Mouse (Mus musculus): ENCODE measurements around the gene Rap1a.
"Not testable (repeated sequence)": the region's sequence is repeated elsewhere in the genome, so short reads cannot be mapped to it uniquely, and the experiment has no call there.

The Rap1a gene

DNA sequence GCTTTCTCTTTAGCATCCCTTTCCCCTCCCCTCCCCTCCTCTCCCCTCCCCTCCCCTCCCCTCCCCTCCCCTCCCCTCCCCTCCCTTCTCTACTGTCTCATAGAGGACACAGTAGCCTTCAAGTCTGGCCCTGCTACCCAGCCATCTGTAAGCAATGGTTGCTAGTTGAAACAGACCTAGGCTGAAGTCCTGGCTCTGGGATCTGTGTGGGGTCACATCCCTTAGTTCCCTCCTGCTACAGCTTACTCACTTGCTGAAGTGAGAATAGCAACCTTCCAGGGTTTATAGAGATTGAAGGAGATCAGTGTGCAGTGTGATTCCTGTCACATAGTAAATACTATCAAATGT is 86.3 kb downstream of the Rap1a start:
- DNase-seq (ENCODE audit: low spot score): no peak

DNA sequence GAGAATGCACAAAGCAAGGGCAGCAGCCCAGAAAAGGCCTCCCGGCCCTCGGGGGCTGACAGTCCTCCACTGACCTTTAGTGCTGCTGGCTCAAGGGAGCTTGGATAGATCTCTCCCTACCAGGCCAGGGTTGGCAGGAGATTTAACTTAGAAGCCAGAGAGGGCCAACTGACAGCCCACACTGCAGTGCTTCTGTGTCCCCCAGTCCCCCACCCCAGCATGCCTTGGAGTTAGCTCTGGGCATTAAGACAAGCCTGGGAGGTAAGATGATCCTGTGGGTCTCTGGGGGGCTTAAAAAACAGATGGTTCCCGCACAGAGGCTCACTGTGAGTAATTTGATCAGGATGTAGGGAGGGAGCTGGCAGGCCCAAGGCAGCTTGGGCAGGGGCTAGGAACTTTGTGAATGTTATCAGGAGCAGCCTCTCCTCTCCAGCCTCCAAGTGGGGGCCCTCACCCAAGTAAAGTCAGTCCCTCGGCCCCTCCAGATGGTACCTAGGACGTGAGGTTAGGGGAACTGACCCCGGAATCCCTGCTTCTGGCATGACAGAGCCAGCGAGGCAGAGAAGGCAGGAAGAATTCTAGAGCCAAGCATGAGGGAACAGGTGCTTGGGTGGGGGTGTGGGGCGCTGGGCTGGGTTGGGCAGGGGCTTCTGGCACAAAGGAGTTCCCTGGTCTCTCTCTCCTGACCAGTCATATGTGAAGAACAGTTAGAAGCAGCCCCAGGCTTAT is 86.9 kb downstream of the Rap1a start:
- no peak for DNase-seq (ENCODE audit: low spot score)

DNA sequence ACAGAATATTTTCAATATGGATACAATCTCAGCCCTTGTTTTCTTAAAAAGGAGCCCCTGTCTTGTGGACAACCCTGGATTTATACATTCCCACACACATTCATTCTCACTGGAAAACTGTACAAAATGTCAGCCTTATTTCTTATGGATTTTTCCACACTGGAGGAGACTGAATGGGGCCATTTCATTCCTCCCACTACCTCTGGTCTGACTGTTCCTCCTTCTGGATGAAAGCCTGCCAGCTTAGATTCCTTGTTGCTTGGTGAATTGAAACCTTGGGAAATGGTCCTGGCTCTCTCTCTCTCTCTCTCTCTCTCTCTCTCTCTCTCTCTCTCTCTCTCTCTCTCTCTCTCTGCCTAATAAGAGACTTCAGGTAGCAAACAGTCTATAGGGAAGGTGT is 88.3 kb downstream of the Rap1a start:
- no peak for DNase-seq (ENCODE audit: low spot score)

DNA sequence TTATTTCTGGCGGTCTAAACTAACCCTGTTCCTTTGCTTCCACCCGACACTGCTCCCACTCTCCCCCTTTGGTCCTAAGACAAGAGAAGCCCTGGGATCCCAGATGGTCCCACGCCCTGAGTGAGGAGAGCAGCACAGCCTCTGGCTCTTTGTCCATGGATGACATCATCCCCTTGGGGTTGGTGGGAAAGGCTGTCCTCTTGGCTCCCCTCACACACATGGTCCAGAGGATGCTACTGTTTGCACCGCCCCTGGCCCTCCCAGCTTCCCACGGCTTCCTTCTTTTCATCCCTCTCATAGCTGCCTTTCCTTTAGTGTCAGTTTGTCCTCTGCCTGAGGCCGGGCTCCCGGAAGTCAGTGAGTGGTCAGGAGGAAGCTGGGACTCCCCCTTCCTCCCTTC is 89.4 kb downstream of the Rap1a start:
- no peak for DNase-seq (ENCODE audit: low spot score)

DNA sequence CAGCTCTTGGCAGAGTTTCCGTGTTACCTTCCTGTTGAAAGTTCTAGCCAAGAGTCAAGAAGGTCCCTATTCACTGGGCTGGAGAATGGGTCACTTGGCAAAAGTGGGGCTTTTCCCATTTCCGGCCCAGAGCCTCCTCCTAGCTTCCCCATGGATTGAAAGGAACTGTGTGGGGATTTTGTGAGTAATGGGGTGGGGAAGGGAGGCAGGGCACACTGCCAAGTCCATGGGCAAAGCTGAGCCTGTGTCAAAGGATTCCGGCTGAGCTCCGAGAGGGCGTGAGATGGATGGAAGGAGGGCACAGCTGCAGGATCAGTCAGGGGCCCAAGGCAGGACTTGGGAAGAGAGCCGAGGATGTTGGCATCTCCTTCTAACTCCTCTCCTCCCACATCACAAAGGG is 90.9 kb downstream of the Rap1a start:
- no peak for DNase-seq (ENCODE audit: low spot score)

DNA sequence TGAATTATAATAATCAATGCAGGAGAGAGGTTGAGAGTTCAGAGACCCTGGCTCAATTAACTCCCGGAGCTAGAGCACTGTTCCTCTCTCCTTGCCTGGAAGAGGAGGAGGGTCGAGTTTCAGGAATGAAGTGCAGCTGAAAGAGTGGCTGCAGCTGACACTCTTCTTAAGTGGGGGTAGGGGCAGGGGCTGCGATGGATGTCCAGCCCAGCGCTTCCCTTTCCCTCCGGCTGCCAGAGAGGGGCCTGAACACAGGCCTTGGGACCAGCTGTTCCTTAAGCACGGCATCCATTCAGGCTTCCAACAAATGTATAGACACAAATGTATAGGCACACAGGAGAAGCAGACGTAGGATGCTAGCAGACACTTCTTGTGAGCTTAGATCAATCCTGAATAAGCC is 93.5 kb downstream of the Rap1a start:
- no peak for DNase-seq (ENCODE audit: low spot score)

DNA sequence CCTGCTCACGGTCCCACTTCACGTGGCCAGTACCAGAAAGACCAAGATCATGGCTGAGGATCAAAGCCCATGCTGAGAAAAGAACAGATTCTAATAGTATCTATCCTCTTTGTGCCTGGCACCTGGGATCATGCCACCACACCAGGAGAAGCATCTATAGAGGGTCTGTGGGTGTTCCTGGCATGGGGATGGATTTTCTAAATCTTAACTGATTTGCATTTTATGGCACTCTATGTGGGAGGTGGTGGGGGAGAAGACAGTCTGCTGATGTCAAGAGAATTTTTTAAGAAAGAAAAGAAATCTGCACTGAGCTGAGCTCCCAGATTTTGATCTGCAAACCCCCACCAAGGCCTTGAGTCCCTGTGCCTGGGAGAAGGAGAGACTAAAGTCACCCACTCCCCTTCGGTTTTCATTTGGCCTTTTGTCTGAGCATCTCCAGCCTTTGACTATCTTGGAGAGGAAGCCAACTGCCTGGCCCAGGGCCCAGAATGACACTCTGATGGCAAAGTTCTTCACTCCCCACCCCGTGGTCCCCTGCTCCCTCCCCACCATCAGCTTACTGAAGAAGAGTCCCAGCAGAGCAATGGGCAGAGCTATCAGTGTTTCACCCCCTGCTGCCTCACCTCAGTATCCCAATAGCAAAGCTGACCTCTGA is 94.6 kb downstream of the Rap1a start:
- DNase-seq (ENCODE audit: low spot score): no peak

DNA sequence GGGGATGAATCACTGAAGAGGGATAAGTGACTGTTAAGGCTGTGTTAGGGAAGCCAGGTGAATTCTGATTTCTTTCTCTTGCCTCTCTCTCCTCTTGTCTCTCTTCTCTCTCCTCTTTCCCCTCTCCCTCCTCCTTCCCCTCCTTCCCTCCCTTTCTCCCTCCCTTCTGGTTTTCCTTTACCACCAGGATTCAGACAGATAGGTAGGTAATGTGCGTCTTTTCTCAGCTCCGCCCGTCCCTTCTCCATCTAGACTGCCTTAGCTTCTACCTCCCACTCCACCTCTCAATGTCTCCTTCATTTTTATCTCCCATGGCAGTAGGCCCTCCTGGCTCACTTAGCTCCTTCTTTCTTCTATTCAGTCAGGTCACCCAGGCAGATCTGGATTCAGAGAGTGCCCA is 95.6 kb downstream of the Rap1a start:
- no peak for DNase-seq (ENCODE audit: low spot score)

DNA sequence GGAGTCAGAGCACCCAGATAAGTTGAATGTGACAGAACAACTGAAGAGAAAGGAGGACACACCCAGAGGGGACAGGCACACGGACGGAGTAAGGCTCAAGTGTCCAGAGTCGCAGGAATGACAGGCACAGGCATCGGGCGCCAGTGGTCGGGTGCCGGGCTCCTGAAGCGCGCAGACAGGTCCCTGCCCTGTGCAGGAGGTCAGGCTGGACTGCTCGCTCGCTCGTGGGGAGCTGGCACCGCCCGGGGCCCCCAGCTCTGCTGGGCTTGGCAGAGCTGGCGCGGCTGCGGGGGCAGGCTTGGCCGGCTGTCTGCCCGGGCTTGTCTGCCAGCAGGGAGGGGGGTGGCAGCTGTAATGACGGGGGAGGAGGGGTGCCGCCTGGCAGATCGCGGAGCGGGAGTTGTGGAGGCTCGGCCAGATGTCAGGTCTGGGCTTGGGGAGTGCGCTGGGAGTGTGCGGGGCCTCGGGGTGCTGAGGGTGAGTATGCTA is 96.0 kb downstream of the Rap1a start:
- peak; percentile 45 for DNase-seq (ENCODE audit: low spot score)

DNA sequence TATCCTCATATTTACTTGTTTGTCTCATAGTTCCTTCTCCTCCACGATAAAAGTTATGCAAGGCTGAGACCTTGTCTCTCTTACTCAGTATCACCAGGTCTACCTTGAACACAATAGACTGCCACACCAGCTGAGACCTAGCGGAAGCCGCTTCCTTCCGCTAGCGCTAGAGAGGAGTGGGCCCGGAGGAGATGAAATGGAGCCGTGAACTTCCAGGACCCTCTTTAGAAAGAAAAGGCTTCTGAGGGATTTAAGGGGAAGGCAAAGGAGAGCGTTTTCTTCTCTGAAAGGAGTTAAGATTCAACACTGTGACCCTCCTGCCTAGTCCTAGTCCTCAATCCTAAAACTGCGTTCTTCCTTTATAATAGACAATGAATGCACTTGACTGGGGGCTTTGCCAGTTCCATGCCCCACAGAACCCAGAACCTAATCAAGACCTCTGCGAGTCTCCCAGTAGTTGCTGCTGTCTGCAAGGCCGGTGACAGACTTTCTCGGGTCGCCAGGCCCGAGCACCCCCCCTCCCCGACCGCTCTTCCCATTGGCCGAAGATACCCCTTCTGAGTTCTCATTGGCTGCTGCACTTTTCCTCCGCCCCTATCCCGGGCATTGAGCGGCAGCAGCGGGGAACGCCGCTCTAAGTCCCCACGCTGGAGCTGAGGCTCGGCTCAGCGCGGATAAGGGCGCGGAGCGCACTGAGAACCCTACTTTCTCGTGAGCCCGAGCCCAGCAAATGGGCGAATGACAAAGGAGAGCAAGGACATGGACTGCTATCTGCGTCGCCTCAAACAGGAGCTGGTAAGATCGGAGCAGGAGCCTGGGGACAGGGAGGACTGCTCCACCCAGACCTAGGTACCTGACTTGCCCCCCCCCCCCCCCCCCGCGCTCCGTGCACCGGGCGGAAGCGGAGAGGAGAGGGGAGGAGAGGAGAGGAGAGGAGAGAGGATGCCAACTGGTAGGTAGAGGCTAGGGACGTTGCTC is 96.8 kb downstream of the Rap1a start, which contains the start of gene Inka2:
Gene Inka2, plus strand, starts transcription at position 569 of the 978 bp plus-strand sequence.
- peak; percentile 78 for DNase-seq (ENCODE audit: low spot score)

DNA sequence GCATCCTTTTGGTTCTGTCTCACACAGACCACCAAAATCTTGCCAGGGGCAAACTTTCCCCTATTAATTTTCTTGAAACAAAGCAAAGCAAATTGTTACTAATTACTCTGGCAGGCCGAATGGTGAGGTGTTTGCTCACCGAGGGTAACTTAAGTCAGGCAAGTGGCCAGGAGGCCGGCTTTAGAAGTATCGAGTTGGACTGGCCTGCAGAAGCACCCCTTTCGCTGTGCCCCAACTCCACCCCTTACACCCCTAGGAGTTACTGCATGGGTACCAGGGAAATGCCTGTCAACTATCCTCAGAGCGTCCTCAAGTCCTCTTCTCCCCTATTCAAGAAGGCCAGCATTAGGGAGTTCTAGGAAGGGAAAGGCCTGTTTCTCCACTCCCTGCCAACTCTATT is 97.6 kb downstream of the Rap1a start:
- DNase-seq (ENCODE audit: low spot score): no peak

DNA sequence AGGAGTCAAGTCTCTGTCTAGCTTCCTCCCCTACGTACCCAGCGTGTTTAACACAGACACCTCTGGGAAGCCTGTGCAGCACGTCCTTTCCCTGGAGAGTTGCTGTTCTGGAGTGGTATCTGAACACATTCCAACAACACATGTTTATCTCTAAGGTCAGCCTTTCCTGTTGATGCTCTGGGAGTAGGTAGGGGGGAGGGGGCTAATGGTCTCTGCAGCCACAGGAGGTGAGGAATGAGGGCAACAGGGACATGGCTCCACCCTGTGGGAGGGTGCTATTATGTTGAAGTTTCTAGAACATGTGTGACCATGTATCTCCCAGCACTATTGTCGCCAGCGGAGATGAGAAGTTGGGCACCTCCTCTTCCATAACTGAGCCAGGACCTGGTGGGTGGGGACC is 99.7 kb downstream of the Rap1a start:
- no peak for DNase-seq (ENCODE audit: low spot score)

DNA sequence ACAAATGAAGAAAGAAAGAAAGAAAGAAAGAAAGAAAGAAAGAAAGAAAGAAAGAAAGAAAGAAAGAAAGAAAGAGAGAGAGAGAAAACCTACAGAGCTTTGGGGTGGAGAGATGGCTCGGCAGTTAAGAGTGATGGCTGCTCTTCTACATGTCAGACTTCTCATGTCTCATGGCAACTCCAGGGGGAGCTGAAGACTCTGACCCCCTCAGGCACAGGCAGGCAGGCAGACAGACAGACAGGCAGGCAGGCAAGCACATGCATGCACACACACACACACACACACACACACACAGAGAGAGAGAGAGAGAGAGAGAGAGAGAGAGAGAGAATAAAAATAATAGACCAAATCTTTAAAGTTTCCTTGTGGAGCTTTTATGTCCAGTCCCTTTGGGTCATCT is 100.3 kb downstream of the Rap1a start:
- not testable (repeated sequence) for DNase-seq (ENCODE audit: low spot score)

DNA sequence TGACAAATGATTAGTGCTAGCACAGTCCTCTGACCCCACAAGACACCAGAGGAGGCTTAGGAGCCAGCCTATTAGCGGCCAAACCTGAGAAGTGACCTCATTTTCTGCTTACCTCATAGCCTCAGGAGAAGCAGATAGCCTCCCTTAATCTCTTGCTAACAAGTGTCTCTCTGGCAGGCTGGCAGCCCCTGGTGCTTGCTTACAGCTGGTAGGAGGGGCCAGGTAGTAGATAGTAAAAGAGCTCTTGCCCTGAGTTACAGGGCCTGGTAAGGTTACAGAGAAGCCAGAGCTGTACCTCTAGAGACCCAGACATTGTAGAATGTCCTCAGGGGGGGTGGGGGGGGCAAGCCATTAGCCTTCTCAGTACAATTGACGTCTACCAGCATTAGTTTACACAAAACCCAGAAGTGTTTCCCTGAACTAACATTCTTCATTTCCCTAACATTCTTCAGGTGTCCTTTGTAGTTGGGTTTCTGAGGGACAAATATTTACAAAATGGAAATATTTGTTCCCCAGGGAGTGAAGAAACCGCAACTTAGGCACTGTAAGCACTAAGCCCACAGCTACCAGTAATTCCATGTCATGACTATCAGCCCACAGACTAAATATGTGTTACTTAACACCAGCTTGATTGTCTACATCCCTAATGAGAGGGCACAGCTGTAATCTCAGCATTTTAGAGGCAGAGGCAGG is 101.7 kb downstream of the Rap1a start:
- DNase-seq (ENCODE audit: low spot score): no peak

DNA sequence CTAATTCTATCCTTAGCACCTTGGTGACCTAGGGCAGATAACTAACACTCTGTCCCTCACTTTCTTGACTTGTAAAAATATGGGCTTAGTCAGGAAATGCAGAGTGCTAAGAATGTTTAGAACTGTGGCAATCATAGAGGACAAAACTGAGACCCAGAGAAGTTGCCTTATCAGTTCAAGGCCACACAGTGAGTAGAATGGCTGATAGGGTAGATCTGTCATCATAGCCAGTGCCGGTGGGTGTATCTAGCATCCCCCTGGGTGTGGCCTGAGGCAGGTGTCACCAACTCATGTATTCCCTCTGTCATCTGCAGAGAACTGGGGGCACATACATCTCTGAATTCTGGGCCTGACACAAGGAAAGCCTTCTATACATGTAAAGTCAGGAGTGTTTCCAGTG is 102.8 kb downstream of the Rap1a start:
- no peak for DNase-seq (ENCODE audit: low spot score)

DNA sequence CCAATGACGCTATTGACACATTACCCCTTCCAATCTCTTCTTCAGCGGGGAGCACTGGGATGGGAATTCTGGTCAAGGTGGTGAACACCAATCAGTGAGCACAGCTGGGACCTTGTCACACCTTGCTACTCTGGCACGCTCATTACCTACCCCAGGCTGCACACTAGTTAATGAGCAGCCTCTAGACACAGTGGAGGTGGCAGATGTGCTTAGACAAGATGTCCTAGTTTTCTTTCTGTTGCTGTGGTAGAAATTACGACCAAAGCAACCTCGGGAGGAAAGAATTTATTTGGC is 104.0 kb downstream of the Rap1a start:
- no peak for DNase-seq (ENCODE audit: low spot score)

DNA sequence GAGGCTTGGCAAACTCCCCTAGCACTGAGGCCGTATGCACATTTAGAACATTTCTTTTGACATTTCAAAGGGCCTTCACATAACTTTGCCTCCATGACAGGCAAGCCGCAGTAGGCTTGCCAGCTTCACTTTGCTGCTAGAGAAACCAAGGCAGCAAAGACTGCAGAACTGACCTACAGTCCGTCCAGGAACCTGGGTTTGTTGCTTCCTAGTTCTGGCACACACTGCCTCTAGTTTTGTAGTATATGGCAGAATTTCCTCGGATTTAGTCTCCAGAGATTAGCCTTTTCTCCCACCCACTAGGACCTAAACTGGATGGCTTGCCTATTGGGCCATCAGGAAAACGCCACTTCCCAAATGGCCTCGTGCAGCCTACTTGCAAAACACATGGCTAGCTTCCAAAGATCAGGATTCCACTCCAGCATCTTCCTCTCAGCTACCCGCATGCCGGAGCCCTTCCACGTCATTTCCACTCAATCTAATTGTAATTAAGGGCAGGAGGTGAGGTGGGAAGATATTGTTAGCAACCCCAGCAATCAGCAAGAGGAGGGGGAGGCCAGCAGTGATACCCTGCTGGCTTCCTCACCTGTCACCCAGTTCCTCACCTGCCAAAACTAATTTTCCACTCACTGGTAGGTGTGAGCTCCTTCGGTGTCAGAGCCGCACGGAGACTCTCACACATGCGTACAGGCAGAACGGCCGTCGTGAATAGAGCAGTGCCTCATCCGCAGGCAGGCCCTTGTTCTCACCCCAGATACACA is 104.6 kb downstream of the Rap1a start:
- DNase-seq (ENCODE audit: low spot score): no peak

DNA sequence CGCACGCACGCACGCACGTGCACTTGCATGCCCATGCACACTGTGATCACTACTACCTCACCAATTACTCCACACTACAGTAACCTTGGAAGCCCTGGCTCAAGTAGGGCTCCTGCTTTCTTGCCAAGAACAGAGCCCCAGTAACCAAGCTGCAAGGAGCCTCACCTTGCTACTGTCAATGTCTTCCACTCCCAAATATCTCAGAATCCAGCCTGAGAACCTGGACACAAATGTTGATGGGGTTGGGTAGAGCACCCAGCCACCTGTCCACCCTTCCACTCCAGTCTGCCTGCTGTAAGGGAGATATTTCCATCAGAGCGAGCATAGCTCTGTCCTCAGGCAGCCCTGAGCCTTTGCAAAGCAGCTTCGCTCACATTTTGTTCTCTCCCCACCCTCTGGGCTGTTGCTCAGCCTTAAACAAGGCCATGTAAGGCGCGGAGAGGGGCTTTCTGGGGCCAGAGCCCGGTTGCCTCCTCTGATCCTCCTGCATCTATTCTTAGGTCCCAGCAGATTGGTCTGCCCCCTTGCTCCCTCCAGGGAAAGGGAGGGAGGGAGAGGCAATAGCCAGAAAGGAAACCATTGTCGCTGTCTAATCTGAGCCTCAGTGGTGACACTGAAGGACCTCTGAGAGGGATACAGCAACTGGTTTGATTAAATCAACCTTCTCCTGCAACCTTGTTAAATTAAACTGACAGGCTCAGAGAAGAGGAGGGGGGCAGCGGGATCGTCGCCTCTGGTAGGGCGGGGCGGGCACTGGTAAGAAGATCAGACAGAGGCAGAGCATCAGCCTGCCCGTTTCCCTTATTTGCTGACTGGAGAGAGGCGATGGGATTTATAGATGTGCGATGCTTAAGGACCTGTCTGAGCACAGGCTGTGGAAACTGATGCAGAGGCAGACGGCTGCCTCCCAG is 105.4 kb downstream of the Rap1a start:
- DNase-seq (ENCODE audit: low spot score): no peak

DNA sequence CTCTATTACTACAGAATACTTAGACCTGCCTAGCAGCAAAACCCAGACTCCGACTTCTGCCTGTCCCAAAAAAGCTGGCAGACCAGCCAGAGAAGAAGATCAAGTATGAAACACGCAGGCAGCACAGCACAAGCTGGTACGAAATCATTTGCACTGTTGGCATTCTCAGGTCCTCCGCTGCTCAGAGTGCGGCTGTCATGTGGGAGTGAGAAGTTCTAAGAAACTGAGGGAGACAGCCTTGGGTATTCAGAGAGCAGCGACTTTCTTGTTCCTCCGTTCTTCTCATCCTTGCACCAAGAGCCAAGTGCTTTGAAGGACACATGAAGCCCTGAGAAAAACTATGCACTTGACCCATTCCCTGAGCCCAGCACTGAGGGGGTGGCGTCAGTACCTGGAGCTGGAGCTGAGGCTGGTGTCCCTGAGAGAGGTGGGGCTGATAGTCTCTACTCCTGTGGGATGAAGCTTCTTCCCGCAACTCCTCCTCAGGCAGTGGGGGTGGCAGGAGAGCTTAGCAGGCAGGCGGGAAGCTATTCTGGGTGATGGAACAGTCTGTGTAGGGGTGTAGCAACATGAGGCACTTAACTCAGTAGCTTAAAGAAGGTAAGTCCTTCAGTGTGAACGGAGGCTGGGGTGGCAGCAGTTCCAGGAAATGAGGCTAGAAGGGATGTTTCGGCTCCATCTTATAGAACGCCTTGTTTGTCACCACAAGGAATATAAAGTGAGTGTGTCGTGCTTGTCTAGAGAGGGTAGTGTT is 107.6 kb downstream of the Rap1a start:
- DNase-seq (ENCODE audit: low spot score): no peak

DNA sequence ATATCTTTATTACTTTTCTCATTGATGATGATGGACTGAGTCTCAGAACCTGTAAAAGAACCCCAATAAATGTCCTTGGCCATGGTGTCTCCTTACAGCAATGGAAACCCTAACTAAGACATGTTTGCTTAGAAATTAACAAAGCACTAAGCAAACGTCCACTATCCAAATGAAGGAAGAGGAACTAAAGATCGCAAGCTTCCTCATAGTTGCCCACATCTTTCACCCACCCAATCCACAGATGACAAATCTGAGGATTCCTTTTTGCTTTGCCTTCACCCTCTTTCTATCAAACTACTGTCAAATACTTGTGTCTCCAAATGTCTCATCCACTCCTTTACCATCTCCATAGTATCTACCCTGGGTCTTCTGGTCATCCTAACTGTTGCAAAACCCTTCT is 112.6 kb downstream of the Rap1a start:
- DNase-seq (ENCODE audit: low spot score): no peak
